Mouse (Mus musculus) spleen, adult 2 months (tissue): ENCODE results near the gene Srpk1. TPM values are rescaled to one million over a fixed set of nuclear protein-coding genes. Genes with fewer than 3 reads are reported as not detected.

ENCODE experiments used
- DNase-seq, 2 experiments: peaks; one replicate each; pipeline versions ENCODE4 v3.0.0 to v3.0.0-alpha.2; 2012 to 2021; ENCODE audit warnings: low spot score in 2 of 2, low read depth in 1 of 2
- H3K27ac ChIP-seq: fragments of 200-500 bp; 2 replicates; pipeline ENCODE4 v1.5.1; 2012; ENCODE audit warnings: low read length, inconsistent platforms; ENCODE audit not compliant: insufficient read depth
- H3K27me3 ChIP-seq: fragments of 200-500 bp; 2 replicates; pipeline ENCODE4 v1.6.1; 2012; ENCODE audit warnings: mild to moderate bottlenecking, moderate library complexity, low read length, inconsistent platforms; ENCODE audit not compliant: control insufficient read depth, insufficient read depth
- H3K36me3 ChIP-seq: fragments of 200-500 bp; 2 replicates; pipeline ENCODE4 v1.6.1; 2012; ENCODE audit warnings: mild to moderate bottlenecking, low read length, inconsistent platforms; ENCODE audit not compliant: control insufficient read depth, insufficient read depth
- H3K4me1 ChIP-seq: fragments of 200-500 bp; 2 replicates; pipeline ENCODE4 v1.6.1; 2011; ENCODE audit warnings: inconsistent platforms; ENCODE audit not compliant: control insufficient read depth, insufficient read depth, insufficient read length
- H3K4me3 ChIP-seq: fragments of 200-500 bp; 2 replicates; pipeline ENCODE4 v1.5.1; 2011; ENCODE audit warnings: mild to moderate bottlenecking, inconsistent platforms; ENCODE audit not compliant: insufficient read depth, insufficient read length; ENCODE audit errors: extremely low read depth
- CTCF ChIP-seq: fragments of 200-500 bp; IDR thresholded peaks from 2 replicates; pipeline ENCODE4 v1.5.1; 2011; ENCODE audit warnings: mild to moderate bottlenecking, inconsistent platforms; ENCODE audit not compliant: insufficient read depth, insufficient read length, insufficient replicate concordance; ENCODE audit errors: extremely low read depth
- POLR2A ChIP-seq: fragments of 200-500 bp; IDR thresholded peaks from 2 replicates; pipeline ENCODE4 v1.6.1; 2011; ENCODE audit warnings: low read depth, low read length, inconsistent platforms
- WGBS: fragments of 180-500 bp; shearing (Covaris S2); methylation state at CpG from one replicate; pipeline ENCODE4 v1.1.7; 2018; 5-methylcytosine and 5-hydroxymethylcytosine counted together
- polyA plus RNA-seq: library from polyadenylated mRNA; depleted of rRNA; stranded (reverse); fragments of >200 nt; gene quantifications from 2 replicates; pipeline ENCODE4 v1.2.3, GENCODE M21; 2012

The Srpk1 gene
- polyA plus RNA-seq, 1 experiment: 20.5 TPM

- 13% methylated on average over 50 of the region's 50 CpGs for WGBS
- no peak for TF ChIP-seq POLR2A
- no peak for TF ChIP-seq CTCF
- no peaks in the 10 kb centered on the region; the same call in 1 of the 2 replicates for H3K4me1 ChIP-seq
- no peak within 1 kb of the TSS for H3K27ac ChIP-seq
- H3K27me3 ChIP-seq: peaks cover 2% of the 10 kb centered on the region; the same call in 1 of the 2 replicates
- DNase-seq: peak in 1 of 2 experiments; percentile 10
- H3K36me3 ChIP-seq: no peaks in the 10 kb centered on the region
- H3K4me3 ChIP-seq: no peak within 1 kb of the TSS
Observed at GRCm38 (mm10) chr17:28575244-28576125, 47.0 kb downstream of the Srpk1 start, which contains the start of gene Lhfpl5. Lhfpl5 (plus strand) TSS chr17:28575641.

GRCm38 (mm10) chr17:28572941-28573340 is 49.6 kb downstream of the Srpk1 start:
- 82% methylated on average over 6 of the region's 6 CpGs for WGBS
- Histone ChIP-seq H3K4me1 (no peaks in the 10 kb centered on the region; the same call in 1 of the 2 replicates), H3K27me3 (peaks cover 2% of the 10 kb centered on the region; the same call in 1 of the 2 replicates), H3K36me3 (no peaks in the 10 kb centered on the region), H3K4me3 (no peak overlapping the region), H3K27ac (no peak overlapping the region)
- TF ChIP-seq POLR2A (no peak), CTCF (no peak)
- DNase-seq: no peak

GRCm38 (mm10) chr17:28572521-28572920 is 50.0 kb downstream of the Srpk1 start:
- no peak for DNase-seq
- H3K36me3 ChIP-seq: no peaks in the 10 kb centered on the region
- H3K27ac ChIP-seq: no peak overlapping the region
- H3K27me3 ChIP-seq: peaks cover 2% of the 10 kb centered on the region; the same call in 1 of the 2 replicates
- WGBS: 77% methylated on average over 7 of the region's 7 CpGs
- no peak for TF ChIP-seq CTCF
- TF ChIP-seq POLR2A: no peak
- no peaks in the 10 kb centered on the region; the same call in 1 of the 2 replicates for H3K4me1 ChIP-seq
- H3K4me3 ChIP-seq: no peak overlapping the region

DNA sequence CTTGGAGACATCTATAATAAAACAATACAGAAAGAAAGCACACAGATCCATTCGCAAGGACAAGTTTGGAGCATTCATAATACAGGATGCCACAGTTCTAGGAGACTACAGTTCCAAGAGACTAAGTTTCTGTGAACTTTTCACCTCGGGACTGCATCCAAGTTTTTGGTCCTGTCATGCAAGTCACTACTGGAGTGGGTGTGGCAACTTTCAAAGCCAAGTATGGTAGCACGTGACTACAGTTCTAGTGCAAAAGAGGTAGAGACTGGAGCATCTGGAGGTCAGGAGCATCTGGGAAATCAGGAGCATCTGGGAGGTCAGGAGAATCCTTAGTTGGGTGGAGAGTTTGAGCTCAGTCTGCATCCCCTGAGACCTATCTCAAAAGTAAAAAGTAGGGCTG is 50.6 kb downstream of the Srpk1 start:
- Histone ChIP-seq H3K27ac (no peak overlapping the region), H3K36me3 (no peaks in the 10 kb centered on the region), H3K4me1 (no peaks in the 10 kb centered on the region; the same call in 1 of the 2 replicates), H3K4me3 (no peak overlapping the region), H3K27me3 (peaks cover 2% of the 10 kb centered on the region; the same call in 1 of the 2 replicates)
- 82% methylated on average over 3 of the region's 3 CpGs for WGBS
- DNase-seq: no peak
- TF ChIP-seq CTCF (no peak), POLR2A (no peak)

DNA sequence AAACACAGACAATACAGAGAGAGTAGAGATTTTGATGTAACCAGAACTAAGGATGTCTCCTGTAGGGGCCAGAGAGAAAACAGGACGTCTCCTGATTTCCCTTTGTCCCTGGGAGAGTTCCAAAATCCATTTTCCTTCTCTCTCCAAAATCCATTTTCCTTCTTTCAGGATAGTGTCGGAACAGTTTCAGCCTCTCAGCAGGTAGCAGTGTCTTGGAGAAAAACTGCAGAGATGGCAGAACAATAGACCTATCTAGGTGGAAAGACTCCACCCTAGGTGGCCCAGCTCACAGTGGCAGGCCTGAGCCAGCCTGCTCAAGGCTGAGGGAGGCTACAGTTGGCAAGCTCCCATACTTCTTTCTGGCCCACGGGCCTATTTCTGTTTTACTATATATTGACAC is 55.0 kb downstream of the Srpk1 start:
- H3K27ac ChIP-seq: no peak overlapping the region
- 61% methylated on average over 3 of the region's 3 CpGs for WGBS
- H3K4me3 ChIP-seq: no peak overlapping the region

DNA sequence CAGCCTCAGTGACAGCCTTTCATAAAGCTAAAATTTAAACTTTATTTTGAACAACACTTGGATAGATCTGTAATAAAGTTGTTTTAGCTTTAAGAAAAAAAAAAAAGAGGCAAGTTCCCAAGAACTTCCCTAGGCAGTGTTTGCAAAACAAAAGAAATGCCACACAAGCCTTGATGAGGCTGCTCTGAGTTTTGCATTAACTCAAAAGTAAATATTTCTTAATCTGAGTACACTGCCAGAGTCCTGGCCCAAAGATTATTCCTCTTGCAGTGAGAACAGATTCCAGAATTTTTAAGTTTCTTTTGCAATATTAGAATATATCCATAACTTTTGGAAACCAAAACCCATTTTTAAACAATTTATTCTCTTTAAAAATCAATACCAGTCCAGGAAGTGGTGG is 57.3 kb downstream of the Srpk1 start:
- Histone ChIP-seq H3K27me3 (no peaks in the 10 kb centered on the region), H3K27ac (no peak overlapping the region), H3K36me3 (no peaks in the 10 kb centered on the region), H3K4me1 (no peaks in the 10 kb centered on the region), H3K4me3 (no peak overlapping the region)
- TF ChIP-seq POLR2A: no peak
- DNase-seq: no peak

More for the DNA sequence above, 55.0 kb downstream of the Srpk1 start:
- no peaks in the 10 kb centered on the region for H3K4me1 ChIP-seq
- no peak for TF ChIP-seq POLR2A
- TF ChIP-seq CTCF: no peak
- no peaks in the 10 kb centered on the region; the same call in 1 of the 2 replicates for H3K27me3 ChIP-seq
- no peak for DNase-seq
- no peaks in the 10 kb centered on the region for H3K36me3 ChIP-seq

DNA sequence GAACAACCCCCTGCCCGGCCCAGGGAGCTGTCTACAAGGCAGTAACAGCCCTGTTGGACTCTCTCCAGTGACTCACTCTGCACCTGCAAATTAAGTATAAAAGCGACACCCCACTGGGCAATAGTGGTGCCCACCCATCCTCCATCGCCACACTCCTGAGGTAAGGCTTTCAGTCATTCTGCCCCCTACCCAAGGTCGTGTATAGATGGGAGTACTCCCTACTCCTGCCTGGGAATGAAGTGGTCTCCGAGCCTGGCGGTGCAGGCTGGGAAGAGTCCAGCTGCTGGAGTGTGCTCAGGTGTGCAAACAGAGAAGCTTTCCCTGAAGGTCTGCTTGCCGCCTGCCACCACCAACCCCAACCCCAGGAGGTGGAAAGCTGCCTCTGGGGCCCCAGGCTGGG is 60.9 kb downstream of the Srpk1 start:
- no peak overlapping the region for H3K4me3 ChIP-seq
- no peaks in the 10 kb centered on the region for H3K27me3 ChIP-seq
- H3K36me3 ChIP-seq: no peaks in the 10 kb centered on the region
- DNase-seq: no peak
- WGBS: 74% methylated on average over 7 of the region's 7 CpGs
- no peaks in the 10 kb centered on the region for H3K4me1 ChIP-seq
- H3K27ac ChIP-seq: no peak overlapping the region
- TF ChIP-seq POLR2A: no peak
- TF ChIP-seq CTCF: no peak
